Mouse (Mus musculus) mature B cell (primary cell): ENCODE data around the gene Pam.
"Not testable (repeated sequence)": the region's sequence is repeated elsewhere in the genome, so short reads cannot be mapped to it uniquely, and the experiment has no call there.

Source experiments
- in situ Hi-C: fragments of 300-500 bp; cut with MboI; formaldehyde crosslinking; loops from 2 replicates; pipeline ENCODE4 v1.14.3; 2019

Pam gene

GRCm38 (mm10) chr1:98035736-98036135 lies 59.7 kb downstream of the Pam start:
- in situ Hi-C loops = no loop called here

GRCm38 (mm10) chr1:98031802-98032201 lies 63.6 kb downstream of the Pam start:
- in situ Hi-C loops = no loop called here

GRCm38 (mm10) chr1:98029025-98029424 lies 66.4 kb downstream of the Pam start:
- in situ Hi-C loops = no loop called here

GRCm38 (mm10) chr1:98028468-98028867 lies 67.0 kb downstream of the Pam start:
- in situ Hi-C loops = no loop called here

GRCm38 (mm10) chr1:98027959-98028358 lies 67.5 kb downstream of the Pam start:
- in situ Hi-C loops = no loop called here

- in situ Hi-C loops = no loop called here
Measured at GRCm38 (mm10) chr1:98025924-98026640, 69.4 kb downstream of the Pam start.

- in situ Hi-C loops = no loop called here
Measured at GRCm38 (mm10) chr1:98023866-98024265, 71.6 kb downstream of the Pam start.

- in situ Hi-C loops = no loop called here
Measured at GRCm38 (mm10) chr1:98018987-98019386, 76.5 kb downstream of the Pam start.

GRCm38 (mm10) chr1:98016004-98016848 lies 79.2 kb downstream of the Pam start:
- in situ Hi-C loops = no loop called here

- in situ Hi-C loops = no loop called here
Measured at GRCm38 (mm10) chr1:98015564-98015963, 79.9 kb downstream of the Pam start.

GRCm38 (mm10) chr1:98002561-98003425 lies 92.7 kb downstream of the Pam start:
- in situ Hi-C loops = no loop called here

- in situ Hi-C loops = no loop called here
Measured at GRCm38 (mm10) chr1:97999465-97999864, 96.0 kb downstream of the Pam start.

- in situ Hi-C loops = not testable (repeated sequence)
Measured at GRCm38 (mm10) chr1:97998961-97999360, 96.5 kb downstream of the Pam start.

- in situ Hi-C loops = no loop called here
Measured at GRCm38 (mm10) chr1:97997088-97997487, 98.4 kb downstream of the Pam start.

- in situ Hi-C loops = no loop called here
Measured at GRCm38 (mm10) chr1:97991976-97992375, 103.5 kb downstream of the Pam start.

GRCm38 (mm10) chr1:97983189-97983588 lies 112.3 kb downstream of the Pam start:
- in situ Hi-C loops = no loop called here

- in situ Hi-C loops = no loop called here
Measured at GRCm38 (mm10) chr1:97979422-97979821, 116.0 kb downstream of the Pam start.

- in situ Hi-C loops = no loop called here
Measured at GRCm38 (mm10) chr1:97977521-97977920, 117.9 kb downstream of the Pam start.

- in situ Hi-C loops = no loop called here
Measured at GRCm38 (mm10) chr1:97976873-97977473, 118.5 kb downstream of the Pam start.

GRCm38 (mm10) chr1:97976072-97976471 lies 119.4 kb downstream of the Pam start:
- in situ Hi-C loops = no loop called here

GRCm38 (mm10) chr1:97974968-97975367 lies 120.5 kb downstream of the Pam start:
- in situ Hi-C loops = no loop called here

GRCm38 (mm10) chr1:97969765-97970164 lies 125.7 kb downstream of the Pam start:
- in situ Hi-C loops = no loop called here
